Mouse (Mus musculus): ENCODE results near the gene Zdhhc3. TPM values are rescaled to one million over a fixed set of nuclear protein-coding genes. Genes with fewer than 3 reads are reported as not detected.

The Zdhhc3 gene
- polyA plus RNA-seq, 1 experiment, result 97.4 TPM

- DNase-seq, result no peak
- Histone ChIP-seq H3K27ac (ENCODE audit: insufficient read depth, low read depth, low read length) (no peak overlapping the region), H3K4me3 (ENCODE audit: insufficient read depth, low read depth, low read length) (no peak overlapping the region), H3K27me3 (replicated peaks; ENCODE audit: control insufficient read depth, insufficient read depth, low read length) (no peaks in the 10 kb centered on the region), H3K4me1 (ENCODE audit: control insufficient read depth, insufficient read depth, low read length) (no peaks in the 10 kb centered on the region), H3K36me3 (ENCODE audit: control insufficient read depth, insufficient read depth, low read length) (no peaks in the 10 kb centered on the region)
- WGBS, result 72% methylated on average over 3 of the region's 3 CpGs
- TF ChIP-seq CTCF (conservative IDR thresholded peaks at IDR 0.05; ENCODE audit: insufficient read depth, insufficient read length, low read depth, low read length) (no peak), POLR2A (IDR thresholded peaks at IDR 0.05; ENCODE audit: low read depth, low read length) (no peak)
Measured at GRCm38 (mm10) chr9:123152026-123152425, 39.0 kb upstream of the Zdhhc3 start.

GRCm38 (mm10) chr9:123151561-123151960 lies 38.6 kb upstream of the Zdhhc3 start:
- no peaks in the 10 kb centered on the region for H3K4me1 ChIP-seq (ENCODE audit: control insufficient read depth, insufficient read depth, low read length)
- no peak overlapping the region for H3K27ac ChIP-seq (ENCODE audit: insufficient read depth, low read depth, low read length)
- no peaks in the 10 kb centered on the region for H3K36me3 ChIP-seq (ENCODE audit: control insufficient read depth, insufficient read depth, low read length)
- no peak for TF ChIP-seq CTCF (conservative IDR thresholded peaks at IDR 0.05; ENCODE audit: insufficient read depth, insufficient read length, low read depth, low read length)
- TF ChIP-seq POLR2A (IDR thresholded peaks at IDR 0.05; ENCODE audit: low read depth, low read length), result no peak
- no peak for DNase-seq
- WGBS, result 48% methylated on average over 1 of the region's 1 CpGs
- H3K27me3 ChIP-seq (replicated peaks; ENCODE audit: control insufficient read depth, insufficient read depth, low read length), result no peaks in the 10 kb centered on the region
- no peak overlapping the region for H3K4me3 ChIP-seq (ENCODE audit: insufficient read depth, low read depth, low read length)

- no peak within 1 kb of the TSS for H3K4me3 ChIP-seq (ENCODE audit: insufficient read depth, low read depth, low read length)
- no peaks in the 10 kb centered on the region for H3K36me3 ChIP-seq (ENCODE audit: control insufficient read depth, insufficient read depth, low read length)
- WGBS, result 77% methylated on average over 5 of the region's 5 CpGs
- H3K4me1 ChIP-seq (ENCODE audit: control insufficient read depth, insufficient read depth, low read length), result no peaks in the 10 kb centered on the region
- no peak for TF ChIP-seq CTCF (conservative IDR thresholded peaks at IDR 0.05; ENCODE audit: insufficient read depth, insufficient read length, low read depth, low read length)
- TF ChIP-seq POLR2A (IDR thresholded peaks at IDR 0.05; ENCODE audit: low read depth, low read length), result no peak
- no peaks in the 10 kb centered on the region for H3K27me3 ChIP-seq (replicated peaks; ENCODE audit: control insufficient read depth, insufficient read depth, low read length)
- DNase-seq, result peak; percentile 84
- H3K27ac ChIP-seq (ENCODE audit: insufficient read depth, low read depth, low read length), result no peak within 1 kb of the TSS
Measured at GRCm38 (mm10) chr9:123150241-123151020, 37.4 kb upstream of the Zdhhc3 start, which contains the start of gene Clec3b. Clec3b (plus strand) TSS chr9:123150946.

GRCm38 (mm10) chr9:123148430-123148829 lies 35.4 kb upstream of the Zdhhc3 start:
- Histone ChIP-seq H3K4me1 (ENCODE audit: control insufficient read depth, insufficient read depth, low read length) (no peaks in the 10 kb centered on the region), H3K36me3 (ENCODE audit: control insufficient read depth, insufficient read depth, low read length) (no peaks in the 10 kb centered on the region), H3K27me3 (replicated peaks; ENCODE audit: control insufficient read depth, insufficient read depth, low read length) (no peaks in the 10 kb centered on the region), H3K4me3 (ENCODE audit: insufficient read depth, low read depth, low read length) (no peak overlapping the region), H3K27ac (ENCODE audit: insufficient read depth, low read depth, low read length) (no peak overlapping the region)
- TF ChIP-seq CTCF (conservative IDR thresholded peaks at IDR 0.05; ENCODE audit: insufficient read depth, insufficient read length, low read depth, low read length), result no peak
- no peak for TF ChIP-seq POLR2A (IDR thresholded peaks at IDR 0.05; ENCODE audit: low read depth, low read length)
- WGBS, result 65% methylated on average over 5 of the region's 5 CpGs
- peak; percentile 18 for DNase-seq

GRCm38 (mm10) chr9:123139887-123140614 lies 27.0 kb upstream of the Zdhhc3 start:
- TF ChIP-seq POLR2A (IDR thresholded peaks at IDR 0.05; ENCODE audit: low read depth, low read length) (no peak), CTCF (conservative IDR thresholded peaks at IDR 0.05; ENCODE audit: insufficient read depth, insufficient read length, low read depth, low read length) (no peak)
- peak; percentile 12 for DNase-seq
- Histone ChIP-seq H3K27ac (ENCODE audit: insufficient read depth, low read depth, low read length) (peak overlapping the region; percentile 34; the same call in 1 of the 2 replicates), H3K4me1 (ENCODE audit: control insufficient read depth, insufficient read depth, low read length) (peaks cover 4% of the 10 kb centered on the region; the same call in 1 of the 2 replicates), H3K4me3 (ENCODE audit: insufficient read depth, low read depth, low read length) (no peak overlapping the region), H3K27me3 (replicated peaks; ENCODE audit: control insufficient read depth, insufficient read depth, low read length) (no peaks in the 10 kb centered on the region), H3K36me3 (ENCODE audit: control insufficient read depth, insufficient read depth, low read length) (no peaks in the 10 kb centered on the region; the same call in 1 of the 2 replicates)
- WGBS, result 56% methylated on average over 4 of the region's 4 CpGs

GRCm38 (mm10) chr9:123138891-123139474 lies 26.0 kb upstream of the Zdhhc3 start:
- Histone ChIP-seq H3K27ac (ENCODE audit: insufficient read depth, low read depth, low read length) (peak overlapping the region; percentile 59), H3K4me1 (ENCODE audit: control insufficient read depth, insufficient read depth, low read length) (peaks cover 4% of the 10 kb centered on the region; the same call in 1 of the 2 replicates), H3K4me3 (ENCODE audit: insufficient read depth, low read depth, low read length) (no peak overlapping the region), H3K36me3 (ENCODE audit: control insufficient read depth, insufficient read depth, low read length) (no peaks in the 10 kb centered on the region; the same call in none of the 2 replicates), H3K27me3 (replicated peaks; ENCODE audit: control insufficient read depth, insufficient read depth, low read length) (no peaks in the 10 kb centered on the region)
- 55% methylated on average over 5 of the region's 5 CpGs for WGBS
- TF ChIP-seq CTCF (conservative IDR thresholded peaks at IDR 0.05; ENCODE audit: insufficient read depth, insufficient read length, low read depth, low read length) (no peak), POLR2A (IDR thresholded peaks at IDR 0.05; ENCODE audit: low read depth, low read length) (no peak)
- DNase-seq, result peak; percentile 76

All from kidney, adult 2 months (tissue).